Mouse (Mus musculus): ENCODE measurements around the gene Adcy1.

- TF ChIP-seq CTCF (IDR thresholded peaks at IDR 0.05; ENCODE audit: low read depth) (no peak), EP300 (IDR thresholded peaks at IDR 0.05; ENCODE audit: low read depth) (no peak)
These were observed 485 bp downstream of the Adcy1 start for GRCm38 (mm10) chr11:7063681-7064267.
